Mouse (Mus musculus): ENCODE results near the gene Elavl2. TPM values are rescaled to one million over a fixed set of nuclear protein-coding genes. Genes with fewer than 3 reads are reported as not detected.

Elavl2 gene
- polyA plus RNA-seq, 1 experiment from 2014 or later: 0.50 TPM

GRCm38 (mm10) chr4:91291526-91291925 lies 109.1 kb downstream of the Elavl2 start:
- H3K9me3 ChIP-seq (replicated peaks; ENCODE audit: low read length): no peaks in the 10 kb centered on the region
- DNase-seq (ENCODE audit: low spot score) (no peak), ATAC-seq (replicated peaks; ENCODE audit: low FRiP score, low read depth) (no peak)
- no peak overlapping the region for H3K4me3 ChIP-seq (replicated peaks; ENCODE audit: low read depth, low read length)
- H3K4me2 ChIP-seq (ENCODE audit: low read length): no peak overlapping the region
- TF ChIP-seq CTCF (IDR thresholded peaks at IDR 0.05; ENCODE audit: low read depth): no peak
- no peak overlapping the region for H3K9ac ChIP-seq (ENCODE audit: low read depth, low read length)
- no peaks in the 10 kb centered on the region for H3K27me3 ChIP-seq (ENCODE audit: insufficient read depth, low read length)
- WGBS: 85% methylated on average over 1 of the region's 1 CpGs
- no peaks in the 10 kb centered on the region for H3K36me3 ChIP-seq (ENCODE audit: insufficient read depth, low read length)
- no peak overlapping the region for H3K27ac ChIP-seq
- H3K4me1 ChIP-seq (replicated peaks; ENCODE audit: insufficient read depth, low read length): no peaks in the 10 kb centered on the region

- no peak overlapping the region for H3K4me3 ChIP-seq (replicated peaks; ENCODE audit: low read depth, low read length)
Measured at GRCm38 (mm10) chr4:91290373-91290772, 110.2 kb downstream of the Elavl2 start.

GRCm38 (mm10) chr4:91289151-91289550 lies 111.4 kb downstream of the Elavl2 start:
- Histone ChIP-seq H3K27me3 (ENCODE audit: insufficient read depth, low read length) (no peaks in the 10 kb centered on the region), H3K4me3 (replicated peaks; ENCODE audit: low read depth, low read length) (no peak overlapping the region), H3K36me3 (ENCODE audit: insufficient read depth, low read length) (no peaks in the 10 kb centered on the region), H3K4me1 (replicated peaks; ENCODE audit: insufficient read depth, low read length) (no peaks in the 10 kb centered on the region), H3K4me2 (ENCODE audit: low read length) (no peak overlapping the region), H3K27ac (no peak overlapping the region), H3K9me3 (replicated peaks; ENCODE audit: low read length) (no peaks in the 10 kb centered on the region), H3K9ac (ENCODE audit: low read depth, low read length) (no peak overlapping the region)
- peak; percentile 15; the same call in 1 of the 2 replicates for TF ChIP-seq CTCF (IDR thresholded peaks at IDR 0.05; ENCODE audit: low read depth)
- DNase-seq (ENCODE audit: low spot score) (peak; percentile 31), ATAC-seq (replicated peaks; ENCODE audit: low FRiP score, low read depth) (no peak)
- 27% methylated on average over 1 of the region's 1 CpGs for WGBS

More at GRCm38 (mm10) chr4:91290373-91290772, 110.2 kb downstream of the Elavl2 start:
- no peak overlapping the region for H3K4me2 ChIP-seq (ENCODE audit: low read length)
- no peaks in the 10 kb centered on the region for H3K27me3 ChIP-seq (ENCODE audit: insufficient read depth, low read length)
- H3K36me3 ChIP-seq (ENCODE audit: insufficient read depth, low read length): no peaks in the 10 kb centered on the region
- TF ChIP-seq CTCF (IDR thresholded peaks at IDR 0.05; ENCODE audit: low read depth): no peak
- WGBS: 46% methylated on average over 1 of the region's 1 CpGs
- no peak for DNase-seq (ENCODE audit: low spot score)
- no peaks in the 10 kb centered on the region for H3K4me1 ChIP-seq (replicated peaks; ENCODE audit: insufficient read depth, low read length)
- H3K9me3 ChIP-seq (replicated peaks; ENCODE audit: low read length): no peaks in the 10 kb centered on the region
- no peak overlapping the region for H3K27ac ChIP-seq
- no peak overlapping the region for H3K9ac ChIP-seq (ENCODE audit: low read depth, low read length)
- no peak for ATAC-seq (replicated peaks; ENCODE audit: low FRiP score, low read depth)

- H3K4me3 ChIP-seq (replicated peaks; ENCODE audit: low read depth, low read length): no peak overlapping the region
- no peak for TF ChIP-seq CTCF (IDR thresholded peaks at IDR 0.05; ENCODE audit: low read depth)
- no peaks in the 10 kb centered on the region for H3K4me1 ChIP-seq (replicated peaks; ENCODE audit: insufficient read depth, low read length)
- 78% methylated on average over 1 of the region's 1 CpGs for WGBS
- no peaks in the 10 kb centered on the region for H3K9me3 ChIP-seq (replicated peaks; ENCODE audit: low read length)
- no peak overlapping the region for H3K27ac ChIP-seq
- H3K27me3 ChIP-seq (ENCODE audit: insufficient read depth, low read length): no peaks in the 10 kb centered on the region
- H3K36me3 ChIP-seq (ENCODE audit: insufficient read depth, low read length): no peaks in the 10 kb centered on the region
- DNase-seq (ENCODE audit: low spot score) (no peak), ATAC-seq (replicated peaks; ENCODE audit: low FRiP score, low read depth) (no peak)
- no peak overlapping the region for H3K4me2 ChIP-seq (ENCODE audit: low read length)
- no peak overlapping the region for H3K9ac ChIP-seq (ENCODE audit: low read depth, low read length)
Measured at GRCm38 (mm10) chr4:91268390-91268789, 132.2 kb downstream of the Elavl2 start.

- no peak overlapping the region for H3K4me2 ChIP-seq (ENCODE audit: low read length)
- 83% methylated on average over 19 of the region's 19 CpGs for WGBS
Measured at GRCm38 (mm10) chr4:91263733-91264440, 136.7 kb downstream of the Elavl2 start.

GRCm38 (mm10) chr4:91262839-91263238 lies 137.7 kb downstream of the Elavl2 start:
- H3K4me1 ChIP-seq (replicated peaks; ENCODE audit: insufficient read depth, low read length): no peaks in the 10 kb centered on the region
- H3K36me3 ChIP-seq (ENCODE audit: insufficient read depth, low read length): no peaks in the 10 kb centered on the region
- H3K4me2 ChIP-seq (ENCODE audit: low read length): no peak overlapping the region
- no peak for DNase-seq (ENCODE audit: low spot score)
- no peak for TF ChIP-seq CTCF (IDR thresholded peaks at IDR 0.05; ENCODE audit: low read depth)
- H3K4me3 ChIP-seq (replicated peaks; ENCODE audit: low read depth, low read length): no peak overlapping the region
- WGBS: 83% methylated on average over 8 of the region's 8 CpGs
- no peaks in the 10 kb centered on the region for H3K27me3 ChIP-seq (ENCODE audit: insufficient read depth, low read length)
- H3K27ac ChIP-seq: no peak overlapping the region
- no peak overlapping the region for H3K9ac ChIP-seq (ENCODE audit: low read depth, low read length)
- no peaks in the 10 kb centered on the region for H3K9me3 ChIP-seq (replicated peaks; ENCODE audit: low read length)
- ATAC-seq (replicated peaks; ENCODE audit: low FRiP score, low read depth): no peak

More at GRCm38 (mm10) chr4:91263733-91264440, 136.7 kb downstream of the Elavl2 start:
- Histone ChIP-seq H3K27ac (no peak overlapping the region), H3K27me3 (ENCODE audit: insufficient read depth, low read length) (no peaks in the 10 kb centered on the region), H3K36me3 (ENCODE audit: insufficient read depth, low read length) (no peaks in the 10 kb centered on the region), H3K9ac (ENCODE audit: low read depth, low read length) (no peak overlapping the region), H3K4me1 (replicated peaks; ENCODE audit: insufficient read depth, low read length) (no peaks in the 10 kb centered on the region), H3K9me3 (replicated peaks; ENCODE audit: low read length) (no peaks in the 10 kb centered on the region), H3K4me3 (replicated peaks; ENCODE audit: low read depth, low read length) (no peak overlapping the region)
- TF ChIP-seq CTCF (IDR thresholded peaks at IDR 0.05; ENCODE audit: low read depth): no peak
- ATAC-seq (replicated peaks; ENCODE audit: low FRiP score, low read depth) (no peak), DNase-seq (ENCODE audit: low spot score) (no peak)

All from kidney, postnatal 0 days (tissue).